Mouse (Mus musculus): ENCODE data around the gene S1pr4.

The S1pr4 gene

DNA sequence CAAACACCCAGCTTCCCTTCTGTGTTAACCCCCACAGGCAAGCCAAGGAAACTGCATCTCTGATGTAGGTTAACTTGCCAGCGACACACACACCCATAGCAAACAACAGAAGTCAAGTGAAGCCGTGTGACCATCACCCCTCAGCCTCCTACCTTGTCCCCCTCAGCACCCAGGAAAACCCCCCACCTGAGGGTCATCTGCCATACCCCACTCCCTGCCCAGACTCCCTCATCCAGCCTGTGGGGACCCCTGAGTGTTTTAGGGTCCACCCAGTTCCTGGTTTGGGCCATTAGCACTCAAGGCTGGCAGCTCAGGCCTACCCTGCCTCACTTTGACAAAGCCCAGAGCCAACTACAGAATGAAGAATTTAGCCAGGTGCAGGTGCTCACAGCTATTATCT, 33.9 kb downstream of the S1pr4 start:
- DNase-seq (ENCODE audit: extremely low spot score, low spot score), result no peak

DNA sequence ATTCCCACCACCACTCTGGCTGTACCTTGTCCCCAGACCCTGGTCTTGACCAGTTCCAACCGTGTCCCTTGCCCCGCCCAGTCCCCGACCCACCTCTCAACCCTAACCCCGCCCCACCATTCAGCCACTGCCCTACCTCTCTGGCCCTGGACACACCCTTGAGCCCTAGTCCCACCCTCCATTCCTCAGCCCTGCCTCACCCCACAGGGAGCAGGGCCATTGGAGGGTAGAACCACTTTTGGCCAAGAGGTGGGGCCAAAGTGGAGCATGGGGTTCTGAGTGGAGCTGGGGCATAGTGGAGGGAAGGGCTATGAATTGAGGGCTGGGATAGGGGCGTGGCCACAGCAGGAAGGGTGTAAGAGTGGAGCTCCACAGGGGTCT, 34.7 kb downstream of the S1pr4 start:
- DNase-seq (ENCODE audit: extremely low spot score, low spot score), result no peak

DNA sequence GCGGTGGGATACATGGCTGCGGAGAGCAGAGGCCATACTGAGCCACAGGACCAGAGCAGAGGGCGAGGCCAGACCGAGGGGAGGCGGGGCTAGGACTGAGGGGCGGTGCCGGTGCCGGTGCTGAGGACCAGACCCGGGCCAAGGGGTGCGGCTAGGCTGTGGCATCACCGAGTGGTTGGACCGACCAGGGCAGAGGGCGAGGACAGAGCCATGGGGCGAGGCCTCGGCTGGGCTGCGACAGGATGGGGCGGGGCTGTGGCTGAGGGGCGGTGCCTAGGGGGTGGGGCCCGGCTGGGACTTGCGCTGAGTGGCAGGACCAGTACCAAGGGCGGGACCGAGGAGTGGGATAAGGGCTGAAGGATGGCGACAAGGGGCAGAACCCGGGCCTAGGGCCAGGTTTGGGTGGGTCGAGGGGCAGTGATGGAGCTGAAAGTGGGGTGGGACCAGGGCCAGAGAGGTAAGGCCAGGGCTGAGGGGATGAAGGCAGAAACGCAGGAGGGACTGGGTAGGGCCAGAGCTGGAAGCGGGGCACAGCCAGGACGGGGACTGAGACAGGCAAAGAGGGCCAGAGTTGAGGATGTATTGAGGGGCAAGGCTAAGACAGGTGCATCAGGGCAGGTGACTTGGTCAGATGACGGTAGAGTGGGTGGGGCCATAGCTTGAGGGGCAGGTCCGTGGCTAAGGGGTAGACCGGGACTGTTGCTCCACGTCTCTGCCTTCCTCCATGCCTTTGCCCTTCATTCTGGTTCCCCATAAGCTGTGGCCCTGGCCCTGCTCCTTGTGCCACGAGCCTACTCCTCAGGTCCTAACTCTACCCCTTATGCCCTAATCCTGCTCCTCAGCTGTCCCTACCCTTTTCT, 35.3 kb downstream of the S1pr4 start:
- peak; percentile 77 for DNase-seq (ENCODE audit: extremely low spot score, low spot score)

GRCm38 (mm10) chr10:81463531-81463930, 36.4 kb downstream of the S1pr4 start:
- peak; percentile 13 for DNase-seq (ENCODE audit: extremely low spot score, low spot score)

- no peak for DNase-seq (ENCODE audit: extremely low spot score, low spot score)
These were observed 37.0 kb downstream of the S1pr4 start for GRCm38 (mm10) chr10:81462917-81463316.

- no peak for DNase-seq (ENCODE audit: extremely low spot score, low spot score)
These were observed 37.5 kb downstream of the S1pr4 start for GRCm38 (mm10) chr10:81462415-81462804.

GRCm38 (mm10) chr10:81461673-81462414, 38.1 kb downstream of the S1pr4 start:
- no peak for DNase-seq (ENCODE audit: extremely low spot score, low spot score)

GRCm38 (mm10) chr10:81460951-81461350, 39.0 kb downstream of the S1pr4 start:
- no peak for DNase-seq (ENCODE audit: extremely low spot score, low spot score)

DNA sequence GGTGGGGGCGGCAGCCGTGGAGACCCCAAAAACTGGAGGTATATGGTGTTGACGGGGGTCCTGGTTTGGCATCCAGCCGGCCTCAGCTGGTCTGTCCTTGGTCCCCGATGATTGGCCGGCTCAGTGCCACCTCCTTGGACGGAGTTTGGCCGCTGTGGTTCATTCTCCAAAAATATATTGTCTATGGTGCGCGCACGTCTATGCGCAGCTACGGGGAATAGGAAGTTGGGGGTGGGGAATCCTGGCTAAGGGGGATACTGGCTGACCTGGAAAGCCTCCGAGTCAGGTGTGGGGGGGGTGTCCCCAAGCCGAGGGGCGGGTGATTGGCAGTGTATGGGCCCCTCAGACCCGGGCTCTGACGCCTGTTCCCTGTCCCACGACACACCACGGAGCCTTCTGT, 39.5 kb downstream of the S1pr4 start:
- no peak for DNase-seq (ENCODE audit: extremely low spot score, low spot score)

GRCm38 (mm10) chr10:81459399-81459798, 40.5 kb downstream of the S1pr4 start:
- no peak for DNase-seq (ENCODE audit: extremely low spot score, low spot score)

DNA sequence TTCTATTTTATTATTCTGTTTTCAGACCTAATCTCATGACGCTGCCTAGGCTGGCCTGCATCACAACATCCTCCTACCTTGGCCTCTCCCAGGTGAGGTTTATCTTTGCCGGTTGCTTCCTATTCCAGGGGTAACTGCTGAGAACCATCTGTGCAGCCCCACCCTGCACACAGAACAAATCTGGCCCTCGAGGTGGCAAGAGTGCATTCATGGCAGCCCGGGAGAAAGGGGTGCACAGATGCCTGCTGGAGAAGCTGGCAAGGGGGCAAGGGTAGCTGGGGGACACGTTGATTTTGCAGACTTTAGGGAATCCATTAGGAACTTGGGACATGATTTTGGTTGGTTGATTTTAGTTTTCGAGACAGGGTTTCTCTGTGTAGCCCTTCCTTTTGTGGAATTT, 41.7 kb downstream of the S1pr4 start:
- no peak for DNase-seq (ENCODE audit: extremely low spot score, low spot score)

- no peak for DNase-seq (ENCODE audit: extremely low spot score, low spot score)
These were observed 42.3 kb downstream of the S1pr4 start for GRCm38 (mm10) chr10:81457624-81458023.

DNA sequence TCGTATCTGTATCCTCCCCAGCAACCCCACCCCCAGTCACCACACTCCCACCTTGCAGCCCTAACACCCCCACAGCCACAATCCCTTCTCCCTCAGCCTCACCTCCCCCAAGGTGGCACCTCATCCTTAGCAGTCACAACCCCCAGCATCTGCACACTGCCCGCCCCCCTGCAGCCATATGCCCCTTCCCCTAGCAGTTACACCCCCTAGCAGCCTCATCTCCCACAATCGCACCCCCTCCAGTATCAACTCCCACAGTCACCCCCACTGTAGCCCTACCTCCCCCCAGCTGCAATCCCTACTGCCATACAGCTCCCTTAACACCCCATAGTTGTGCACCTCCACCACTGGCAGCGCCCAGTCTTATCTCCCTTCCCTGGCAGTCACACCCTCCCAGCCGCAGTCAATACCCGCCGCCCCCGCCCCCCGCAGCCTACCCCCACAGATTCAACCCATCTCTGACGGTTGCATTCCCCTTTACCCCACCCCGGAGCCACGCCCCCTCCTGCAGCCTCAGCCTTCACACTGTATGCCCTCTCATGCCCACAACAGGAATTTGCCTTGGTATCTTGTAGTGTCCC, 42.9 kb downstream of the S1pr4 start:
- no peak for DNase-seq (ENCODE audit: extremely low spot score, low spot score)

GRCm38 (mm10) chr10:81455181-81455895, 44.6 kb downstream of the S1pr4 start, which contains the start of gene Nfic:
TSS of gene Nfic (minus strand) at chr10:81455635.
- DNase-seq (ENCODE audit: extremely low spot score, low spot score), result no peak

DNA sequence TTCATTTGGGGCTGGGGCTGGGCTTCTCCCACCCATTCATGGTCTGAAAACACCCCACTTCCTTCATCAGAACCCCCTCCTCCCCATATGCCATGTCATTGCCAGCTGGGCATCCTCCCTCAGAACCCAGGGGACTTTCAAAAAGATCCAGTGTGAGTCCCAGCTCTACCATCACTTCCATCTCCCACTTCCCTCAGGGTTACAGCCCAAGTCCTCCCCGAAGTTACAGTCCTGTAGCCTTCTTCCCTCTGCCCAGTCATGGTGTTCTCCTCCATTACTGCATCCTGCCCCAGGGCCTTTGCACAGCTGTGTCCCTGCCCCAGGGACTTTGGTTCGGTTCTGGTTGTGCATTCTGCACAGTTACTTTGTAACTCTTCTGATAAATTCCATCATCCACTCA, 45.8 kb downstream of the S1pr4 start:
- DNase-seq (ENCODE audit: extremely low spot score, low spot score), result no peak

DNA sequence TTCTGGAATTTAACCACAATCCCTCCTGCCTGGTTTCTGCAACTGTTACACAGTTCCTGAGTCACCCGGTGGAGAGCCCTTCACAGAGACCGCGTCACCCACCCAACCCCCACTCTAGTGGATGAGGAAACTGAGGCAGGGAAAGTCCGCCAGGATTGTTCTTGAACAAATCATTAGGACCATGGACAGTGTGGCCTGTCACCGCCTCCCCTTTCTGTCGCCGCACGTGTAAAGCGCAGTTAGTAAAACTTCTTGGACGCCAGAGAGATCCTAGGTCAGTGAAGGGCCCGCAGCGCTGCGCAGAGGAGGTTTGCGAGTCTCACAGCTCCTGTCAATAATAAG, 47.0 kb downstream of the S1pr4 start:
- no peak for DNase-seq (ENCODE audit: extremely low spot score, low spot score)

DNA sequence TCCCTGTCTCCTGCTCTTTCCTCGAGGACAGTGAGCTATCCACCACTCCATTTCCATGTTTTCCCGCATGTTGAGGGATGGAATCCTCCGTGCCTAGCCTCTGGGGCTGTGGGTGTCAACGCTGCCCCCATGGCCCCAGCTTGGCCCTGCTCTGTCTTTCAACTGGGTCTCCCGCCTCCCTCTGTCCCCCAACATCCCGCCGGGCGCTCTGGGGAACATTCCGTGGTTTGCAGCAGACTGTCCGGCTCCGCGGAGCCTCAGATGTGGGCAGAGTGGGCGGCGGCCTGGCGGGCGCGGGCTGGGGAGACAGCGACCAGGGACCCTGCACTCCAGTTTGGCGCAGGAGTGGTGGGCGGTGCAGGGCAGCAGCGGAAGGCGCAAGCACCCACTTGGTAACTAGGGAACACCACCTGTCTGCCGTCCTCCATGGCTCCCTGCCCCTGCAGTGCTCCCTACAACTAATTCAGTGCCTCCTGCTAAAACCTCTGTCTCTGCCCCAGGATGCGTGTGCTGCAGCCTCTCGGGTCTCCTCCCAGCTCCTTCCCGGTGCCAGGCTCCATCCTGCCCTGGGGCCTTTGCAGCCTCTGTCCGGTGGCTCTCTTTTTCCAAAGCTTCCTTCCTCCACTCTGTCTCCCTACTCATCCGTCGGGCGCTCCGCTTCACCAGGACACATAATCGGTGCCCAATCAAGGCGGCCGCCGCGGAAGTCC, 47.5 kb downstream of the S1pr4 start:
- DNase-seq (ENCODE audit: extremely low spot score, low spot score), result no peak

DNA sequence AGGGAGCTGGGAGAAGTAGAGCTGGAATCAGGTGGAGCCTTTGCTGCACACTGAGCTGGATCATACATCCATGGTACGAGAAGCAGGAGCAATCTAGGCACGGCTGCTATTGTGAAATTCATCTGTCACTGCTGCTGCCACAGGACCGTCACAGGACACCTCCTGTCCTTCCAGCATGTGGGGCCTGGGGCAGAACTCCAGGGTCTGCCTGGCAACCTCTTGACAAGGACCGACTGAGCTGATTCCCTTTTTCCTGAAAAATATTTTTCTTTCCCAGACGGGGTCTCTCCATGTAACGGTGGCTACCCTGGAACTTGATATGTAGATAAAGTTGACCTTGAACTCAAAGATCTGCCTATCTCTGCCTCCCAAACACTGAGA, 48.6 kb downstream of the S1pr4 start:
- DNase-seq (ENCODE audit: extremely low spot score, low spot score), result no peak

DNA sequence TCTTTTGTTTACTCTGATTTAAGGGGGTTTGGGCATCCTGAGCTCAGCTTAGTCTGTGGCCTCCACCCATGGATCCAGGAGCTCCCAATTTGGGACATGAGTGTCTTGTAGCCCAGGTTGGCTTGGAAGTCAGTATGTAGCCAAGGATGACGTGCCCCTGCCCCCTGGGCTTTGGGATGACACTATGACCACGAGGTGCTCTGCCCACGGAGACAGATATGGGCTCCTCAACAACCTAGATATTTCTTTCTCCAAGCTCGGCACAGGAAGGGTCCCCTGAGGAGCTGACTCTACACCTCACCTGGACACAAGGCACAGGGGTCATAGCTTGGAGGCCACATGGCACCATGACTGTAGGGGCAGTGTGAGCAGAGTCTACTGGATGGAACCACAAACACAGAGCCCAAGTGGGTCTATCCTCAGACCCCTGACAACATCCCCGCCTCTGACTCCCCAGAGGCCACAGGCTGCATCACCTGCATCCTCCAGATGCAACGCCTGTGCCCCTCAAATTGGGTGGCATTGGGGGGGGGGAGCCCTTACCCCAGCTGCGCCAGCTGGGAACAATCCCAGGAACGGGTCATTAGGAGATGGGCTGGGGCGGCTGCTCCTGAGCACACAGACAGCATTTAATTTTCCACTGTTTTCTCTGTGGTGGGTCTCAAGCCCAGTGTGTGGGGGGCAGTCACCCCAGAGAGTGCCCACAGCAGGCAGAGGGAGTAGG, 49.1 kb downstream of the S1pr4 start:
- DNase-seq (ENCODE audit: extremely low spot score, low spot score), result no peak

DNA sequence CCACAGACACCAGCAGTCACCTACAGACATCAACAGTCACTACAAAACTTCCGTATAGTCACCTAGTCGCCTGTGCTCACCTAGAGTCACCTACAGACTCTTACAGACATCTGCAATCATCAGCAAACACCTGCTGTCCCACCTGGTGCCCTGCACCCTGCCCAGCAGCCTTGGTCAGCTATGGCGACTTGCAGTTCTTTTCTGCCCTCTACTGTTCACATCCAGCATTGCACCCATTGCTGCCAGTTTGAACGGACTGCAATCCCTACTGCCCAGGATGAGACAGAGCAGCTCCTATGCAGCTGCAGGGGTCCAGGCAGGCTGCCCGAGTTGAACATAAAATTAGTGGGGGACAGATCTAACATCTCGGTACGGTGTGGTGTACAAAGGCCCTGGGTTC, 49.8 kb downstream of the S1pr4 start:
- DNase-seq (ENCODE audit: extremely low spot score, low spot score), result peak; percentile 88

All from neural tube, embryonic 10.5 days (tissue).